ENCODE assay signal across 26 mouse cellular contexts in the genomic region with DNA sequence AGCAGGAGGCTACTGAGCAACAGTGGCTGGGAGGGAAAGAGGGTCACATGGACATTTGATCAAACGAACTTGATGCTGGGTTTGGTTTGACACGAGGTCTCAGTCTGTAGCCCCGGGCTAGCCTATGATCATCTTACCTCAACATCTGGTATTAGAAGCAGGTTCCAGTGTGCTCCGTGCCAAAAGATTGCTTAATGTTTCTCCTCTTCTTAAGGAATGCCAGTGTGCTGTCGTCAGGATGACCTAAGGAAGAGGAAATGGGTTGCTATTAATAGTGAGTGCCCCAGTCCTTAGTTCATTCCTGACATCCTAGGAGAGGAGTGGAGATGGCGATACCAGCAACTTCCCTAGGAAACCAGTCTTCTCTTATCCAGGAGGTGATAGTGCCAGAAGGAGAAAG. TPM values are rescaled to one million over a fixed set of nuclear protein-coding genes. Genes with fewer than 3 reads are reported as not detected.
DNase-seq lines count a peak whose midpoint lies in the region; ATAC-seq and TF ChIP-seq lines count a peak whose summit lies in the region.
"Had no signal": no experiment of that assay in that cellular context is flagged by ENCODE, and none has a peak within 500 bp of the region (broad histone marks: within the 10 kb centered on the region; RNA-seq: fewer than 3 reads in every experiment).

No protein-coding gene starts in this region.

- intact Hi-C loops in left cerebral cortex, postnatal 4 days (cut with DNase I) = no loop called here

- no peaks in the 10 kb centered on the region for H3K27me3 ChIP-seq in liver, adult 2 months (ENCODE audit: control insufficient read depth, insufficient read depth, low read length)
- peaks cover 55% of the 10 kb centered on the region for H3K27me3 ChIP-seq in liver, embryonic 11.5 days (replicated peaks; ENCODE audit: control insufficient read depth, insufficient read depth, low read length)
- peaks cover 32% of the 10 kb centered on the region for H3K27me3 ChIP-seq in kidney, embryonic 14.5 days (ENCODE audit: control insufficient read depth, insufficient read depth, low read length)

- DNase-seq in liver, adult 2 months (ENCODE audit: extremely low read depth, low read depth, low spot score) = peak; percentile 55
- no peak for DNase-seq in liver, embryonic 11.5 days (ENCODE audit: low spot score)
- DNase-seq in 3T3-L1 (ENCODE audit: low read depth, low spot score) = peak; percentile 94
- DNase-seq in adipocyte (ENCODE audit: low spot score) = peak; percentile 52
- DNase-seq in lung, postnatal 25 days (ENCODE audit: low spot score) = peak; percentile 65
- no peak for DNase-seq in left cerebral cortex, postnatal 4 days
- no peak for DNase-seq in ovary, adult 18-20 months (ENCODE audit: low spot score)
- DNase-seq: adrenal gland, postnatal 14 days; cerebellum, postnatal 10 days; forebrain, postnatal 0 days; gastrocnemius, adult 2 months; kidney, adult 8-10 months; kidney, postnatal 36 days; layer of hippocampus, adult 9-11 months; right cerebral cortex, postnatal 4 days had no signal

- no peak overlapping the region for H3K4me3 ChIP-seq in liver, adult 2 months (ENCODE audit: insufficient read depth, low read depth, low read length)
- no peak overlapping the region for H3K4me3 ChIP-seq in liver, embryonic 11.5 days (ENCODE audit: low read depth, low read length)
- H3K4me3 ChIP-seq in kidney, embryonic 14.5 days (ENCODE audit: low read length) = no peak overlapping the region
- H3K4me3 ChIP-seq: embryonic facial prominence, embryonic 15.5 days; forebrain, embryonic 10.5 days; gastrocnemius, adult 2 months; hindbrain, embryonic 15.5 days; limb, embryonic 13.5 days; liver, embryonic 15.5 days had no signal

- no peaks in the 10 kb centered on the region for H3K9me3 ChIP-seq in liver, embryonic 11.5 days (ENCODE audit: control insufficient read depth, low read length)
- no peaks in the 10 kb centered on the region for H3K9me3 ChIP-seq in kidney, embryonic 14.5 days (ENCODE audit: control insufficient read depth, low read length)
- H3K9me3 ChIP-seq: embryonic facial prominence, embryonic 15.5 days; forebrain, embryonic 10.5 days; hindbrain, embryonic 15.5 days; limb, embryonic 13.5 days; liver, embryonic 15.5 days had no signal

- peaks cover 17% of the 10 kb centered on the region; the same call in 1 of the 2 replicates for H3K79me2 ChIP-seq in liver, adult 2 months (ENCODE audit: control insufficient read depth, insufficient read depth, low read length)

- no peak for TF ChIP-seq CTCF in liver, adult 2 months (IDR thresholded peaks at IDR 0.05; ENCODE audit: low read depth, low read length)

- H3K27ac ChIP-seq in liver, adult 2 months (replicated peaks; ENCODE audit: insufficient read depth, low read depth, low read length) = peak overlapping the region; percentile 81; the same call in 1 of the 2 replicates
- H3K27ac ChIP-seq in liver, embryonic 11.5 days (ENCODE audit: low read depth, low read length) = no peak overlapping the region
- H3K27ac ChIP-seq in kidney, embryonic 14.5 days (ENCODE audit: low read depth, low read length) = no peak overlapping the region
- H3K27ac ChIP-seq: embryonic facial prominence, embryonic 15.5 days; forebrain, embryonic 10.5 days; gastrocnemius, adult 2 months; hindbrain, embryonic 15.5 days; limb, embryonic 13.5 days; liver, embryonic 15.5 days had no signal

- H3K36me3 ChIP-seq in liver, adult 2 months (ENCODE audit: control insufficient read depth, insufficient read depth, low read length) = no peaks in the 10 kb centered on the region
- H3K36me3 ChIP-seq in liver, embryonic 11.5 days (ENCODE audit: control insufficient read depth, insufficient read depth, low read length) = no peaks in the 10 kb centered on the region
- H3K36me3 ChIP-seq in kidney, embryonic 14.5 days (ENCODE audit: control insufficient read depth, insufficient read depth, low read length) = no peaks in the 10 kb centered on the region
- H3K36me3 ChIP-seq: embryonic facial prominence, embryonic 15.5 days; forebrain, embryonic 10.5 days; hindbrain, embryonic 15.5 days; limb, embryonic 13.5 days; liver, embryonic 15.5 days had no signal

- H3K9ac ChIP-seq in liver, adult 2 months (ENCODE audit: low read depth, low read length) = no peak overlapping the region
- no peak overlapping the region for H3K9ac ChIP-seq in liver, embryonic 11.5 days (ENCODE audit: low read depth, low read length)
- H3K9ac ChIP-seq in kidney, embryonic 14.5 days (ENCODE audit: low read depth, low read length) = no peak overlapping the region
- H3K9ac ChIP-seq: embryonic facial prominence, embryonic 15.5 days; forebrain, postnatal 0 days; hindbrain, embryonic 15.5 days; limb, embryonic 13.5 days; liver, embryonic 15.5 days had no signal

- no peak overlapping the region for H3K4me2 ChIP-seq in liver, embryonic 11.5 days
- no peak overlapping the region for H3K4me2 ChIP-seq in kidney, embryonic 14.5 days (replicated peaks; ENCODE audit: low read depth, low read length)
- H3K4me2 ChIP-seq: embryonic facial prominence, embryonic 15.5 days; heart, embryonic 11.5 days; hindbrain, embryonic 15.5 days; limb, embryonic 13.5 days; liver, embryonic 15.5 days had no signal

- 20% methylated on average over 6 of the region's 6 CpGs for WGBS in liver, adult 2 months
- WGBS in liver, embryonic 11.5 days = 40% methylated on average over 6 of the region's 6 CpGs
- 56% methylated on average over 6 of the region's 6 CpGs for WGBS in kidney, embryonic 14.5 days

- no peak for ATAC-seq in liver, embryonic 11.5 days (replicated peaks; ENCODE audit: low FRiP score)
- no peak for ATAC-seq in kidney, embryonic 14.5 days (ENCODE audit: low FRiP score, low TSS enrichment)
- ATAC-seq: activated CD4-positive, CD25-positive, alpha-beta regulatory T cell, adult 4 months; forebrain, postnatal 0 days had no signal

- TF ChIP-seq POLR2A in liver, adult 2 months (IDR thresholded peaks at IDR 0.05; ENCODE audit: extremely low read depth, insufficient read depth, low read length) = no peak

- H3K4me1 ChIP-seq in liver, adult 2 months (ENCODE audit: control insufficient read depth, insufficient read depth, low read length) = peaks cover 16% of the 10 kb centered on the region
- H3K4me1 ChIP-seq in liver, embryonic 11.5 days (replicated peaks; ENCODE audit: control insufficient read depth, insufficient read depth, low read length) = peaks cover 15% of the 10 kb centered on the region
- H3K4me1 ChIP-seq in kidney, embryonic 14.5 days (ENCODE audit: control insufficient read depth, insufficient read depth, low read length) = peaks cover 10% of the 10 kb centered on the region

RNA-seq across cellular contexts. Expression of a gene that starts 3.7 kb away (rescaled TPM):
- 49.9 and 86.6 TPM in 2 replicates for total RNA-seq in liver, adult 2 months (2014; rRNA removed)
- 290 and 291 TPM in 2 replicates for polyA plus RNA-seq in liver, adult 2 months (2012; rRNA removed)
- polyA plus RNA-seq in liver, embryonic 11.5 days (2014; fragmentation: Nextera tagmentation; extraction: Ambion mirVana) = 2.0 and 2.2 TPM in 2 replicates
- total RNA-seq in left cerebral cortex, postnatal 4 days (2021) = 1 to 10 TPM; 6.2 to 6.4 TPM
- 47.0 and 54.7 TPM in 2 replicates for polyA plus RNA-seq in kidney, embryonic 14.5 days (2014; fragmentation: Nextera tagmentation; extraction: Ambion mirVana)
- total RNA-seq: gastrocnemius, adult 2 months; heart, postnatal 25 days; megakaryocyte-erythroid progenitor cell, adult 5-6 weeks had no signal
- polyA plus RNA-seq: activated CD4-positive, CD25-positive, alpha-beta regulatory T cell, adult 4 months had no signal

RNA-seq across cellular contexts. Expression of a gene that starts 19.2 kb away (rescaled TPM):
- total RNA-seq in liver, adult 2 months (2014; rRNA removed) = 35.9 and 38.1 TPM in 2 replicates
- polyA plus RNA-seq in liver, adult 2 months (2012; rRNA removed) = 77.6 and 78.8 TPM in 2 replicates
- polyA plus RNA-seq in liver, embryonic 11.5 days (2014; fragmentation: Nextera tagmentation; extraction: Ambion mirVana) = 64.9 and 71.1 TPM in 2 replicates
- total RNA-seq in left cerebral cortex, postnatal 4 days (2021) = 10 to 100 TPM; 56.6 to 60.8 TPM
- 73.5 and 78.9 TPM in 2 replicates for polyA plus RNA-seq in kidney, embryonic 14.5 days (2014; fragmentation: Nextera tagmentation; extraction: Ambion mirVana)

RNA-seq across cellular contexts. Expression of a gene that starts 33.5 kb away (rescaled TPM):
- 0.09 and 0.13 TPM in 2 replicates for total RNA-seq in liver, adult 2 months (2014; rRNA removed)
- polyA plus RNA-seq in liver, adult 2 months (2012; rRNA removed) = 1.1 and 1.3 TPM in 2 replicates
- polyA plus RNA-seq in liver, embryonic 11.5 days (2014; fragmentation: Nextera tagmentation; extraction: Ambion mirVana) = 6.2 and 6.4 TPM in 2 replicates
- total RNA-seq in left cerebral cortex, postnatal 4 days (2021) = 100 to 1,000 TPM; 261 to 264 TPM
- 11.5 and 13.5 TPM in 2 replicates for polyA plus RNA-seq in kidney, embryonic 14.5 days (2014; fragmentation: Nextera tagmentation; extraction: Ambion mirVana)

RNA-seq across cellular contexts. Expression of a gene that starts 43.0 kb away (rescaled TPM):
- 0.09 and 0.13 TPM in 2 replicates for total RNA-seq in liver, adult 2 months (2014; rRNA removed)
- polyA plus RNA-seq in liver, adult 2 months (2012; rRNA removed) = 0.09 and 0.36 TPM in 2 replicates
- polyA plus RNA-seq in liver, embryonic 11.5 days (2014; fragmentation: Nextera tagmentation; extraction: Ambion mirVana) = 3.1 and 3.7 TPM in 2 replicates
- total RNA-seq in left cerebral cortex, postnatal 4 days (2021) = under 1 TPM in 1 of 2 experiments, not detected in 1; 0.18 TPM
- polyA plus RNA-seq in kidney, embryonic 14.5 days (2014; fragmentation: Nextera tagmentation; extraction: Ambion mirVana) = 73.4 and 76.1 TPM in 2 replicates
- total RNA-seq: adrenal gland, postnatal 14 days; forebrain, postnatal 0 days; gastrocnemius, adult 2 months; heart, postnatal 25 days; left cerebral cortex, postnatal 10 days; megakaryocyte-erythroid progenitor cell, adult 5-6 weeks had no signal
- polyA plus RNA-seq: activated CD4-positive, CD25-positive, alpha-beta regulatory T cell, adult 4 months; forebrain, postnatal 0 days had no signal

RNA-seq across cellular contexts. Expression of a gene that starts 57.6 kb away (rescaled TPM):
- 13.5 and 19.1 TPM in 2 replicates for total RNA-seq in liver, adult 2 months (2014; rRNA removed)
- 17.9 and 30.0 TPM in 2 replicates for polyA plus RNA-seq in liver, adult 2 months (2012; rRNA removed)
- polyA plus RNA-seq in liver, embryonic 11.5 days (2014; fragmentation: Nextera tagmentation; extraction: Ambion mirVana) = 9.1 and 11.4 TPM in 2 replicates
- total RNA-seq in left cerebral cortex, postnatal 4 days (2021) = 1 to 10 TPM; 6.4 to 7.2 TPM
- polyA plus RNA-seq in kidney, embryonic 14.5 days (2014; fragmentation: Nextera tagmentation; extraction: Ambion mirVana) = 19.4 and 26.6 TPM in 2 replicates

Comparison
In these comparisons a context has a peak if more than half of its experiments do, and no peak if none do; other contexts are left out.
1. DNase-seq: peak in liver, adult 2 months (single experiment), 3T3-L1 (single experiment), adipocyte (single experiment) and lung, postnatal 25 days (single experiment); none in liver, embryonic 11.5 days (single experiment), left cerebral cortex, postnatal 4 days (single experiment) and ovary, adult 18-20 months (single experiment).
2. RNA of a gene that starts 3.7 kb away (polyA plus RNA-seq): 290 to 291 TPM in liver, adult 2 months and 47.0 to 54.7 TPM in kidney, embryonic 14.5 days; 2.0 to 2.2 TPM in liver, embryonic 11.5 days; every median in the first group is over 10 times any median in the second.